Mouse (Mus musculus) T-helper 2 cell (primary cell): ENCODE results near the gene Rusc1.

Experiments used
- in situ Hi-C: fragments of 300-600 bp; cut with MboI, MseI; formaldehyde crosslinking; loops from one replicate; pipeline ENCODE4 v1.15.1; 2025; ENCODE audit warnings: high pct_unique_total_duplicates

The Rusc1 gene

DNA sequence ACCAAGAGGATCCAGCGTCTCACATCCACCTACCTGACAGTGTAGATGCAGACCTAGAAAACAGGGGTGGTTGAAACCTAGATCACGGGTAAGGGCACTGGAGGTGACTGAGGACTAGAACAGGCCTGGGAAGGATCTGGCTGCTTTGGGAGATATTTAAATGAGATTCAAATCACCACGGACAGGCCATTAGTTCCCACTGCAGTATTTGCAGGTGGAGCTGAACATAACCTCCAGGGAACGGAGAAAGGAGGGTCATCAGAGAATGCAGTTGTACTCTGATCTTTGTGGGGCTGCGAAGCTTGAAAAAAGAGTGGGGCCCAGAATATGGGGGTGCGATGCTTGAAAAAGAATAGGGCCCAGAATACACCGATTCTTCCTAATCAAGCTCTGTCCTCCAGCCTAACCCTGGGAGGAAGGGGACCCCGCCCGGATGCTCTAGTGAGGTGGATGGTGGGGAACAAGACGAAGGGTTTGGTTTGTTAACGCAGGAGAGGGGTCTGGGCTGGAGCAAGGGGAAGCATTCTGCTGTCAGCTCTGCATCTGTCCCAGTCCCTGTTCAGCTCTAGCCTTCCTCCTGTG, 511 bp downstream of the Rusc1 start:
- in situ Hi-C loops, result loop anchor here (5.0 kb wide), 1 partner anchor 60 kb away; no protein-coding TSS in a partner anchor

DNA sequence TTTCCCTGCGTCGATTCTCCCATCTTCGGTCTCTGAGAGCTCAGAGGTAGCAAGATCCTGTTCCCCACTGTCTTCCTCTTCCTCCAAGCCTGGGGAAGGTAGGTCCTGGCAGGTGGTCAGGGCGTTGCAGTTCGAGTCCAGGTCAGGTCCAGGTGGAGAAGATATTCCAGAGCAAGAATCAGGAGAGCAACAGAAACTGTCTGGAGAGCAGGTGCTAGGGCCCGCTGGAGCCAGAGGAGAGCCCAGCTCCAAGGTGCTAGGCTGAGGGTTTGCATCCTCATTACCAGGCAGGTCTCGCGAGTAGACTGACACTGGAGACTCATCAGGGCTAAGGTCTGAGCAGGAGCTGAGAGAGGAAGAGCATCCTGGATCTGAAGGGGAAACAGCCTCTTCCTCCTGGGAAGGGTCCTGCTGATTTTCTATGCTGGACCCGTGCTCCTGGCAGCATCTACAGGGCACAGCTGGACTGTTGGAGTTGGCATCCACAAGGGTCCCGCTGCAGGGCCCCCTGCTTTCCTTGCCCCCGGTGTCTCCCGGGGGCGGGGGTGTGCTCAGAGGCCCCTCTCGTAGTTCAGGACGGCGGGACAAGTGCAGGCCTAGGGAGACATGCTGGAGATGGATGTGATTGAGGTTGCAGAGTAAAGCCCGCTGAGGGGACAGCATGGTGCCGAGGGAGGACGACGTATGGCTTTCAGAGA, 1.2 kb downstream of the Rusc1 start:
- in situ Hi-C loops, result loop anchor here (5.0 kb wide), 1 partner anchor 60 kb away; no protein-coding TSS in a partner anchor

DNA sequence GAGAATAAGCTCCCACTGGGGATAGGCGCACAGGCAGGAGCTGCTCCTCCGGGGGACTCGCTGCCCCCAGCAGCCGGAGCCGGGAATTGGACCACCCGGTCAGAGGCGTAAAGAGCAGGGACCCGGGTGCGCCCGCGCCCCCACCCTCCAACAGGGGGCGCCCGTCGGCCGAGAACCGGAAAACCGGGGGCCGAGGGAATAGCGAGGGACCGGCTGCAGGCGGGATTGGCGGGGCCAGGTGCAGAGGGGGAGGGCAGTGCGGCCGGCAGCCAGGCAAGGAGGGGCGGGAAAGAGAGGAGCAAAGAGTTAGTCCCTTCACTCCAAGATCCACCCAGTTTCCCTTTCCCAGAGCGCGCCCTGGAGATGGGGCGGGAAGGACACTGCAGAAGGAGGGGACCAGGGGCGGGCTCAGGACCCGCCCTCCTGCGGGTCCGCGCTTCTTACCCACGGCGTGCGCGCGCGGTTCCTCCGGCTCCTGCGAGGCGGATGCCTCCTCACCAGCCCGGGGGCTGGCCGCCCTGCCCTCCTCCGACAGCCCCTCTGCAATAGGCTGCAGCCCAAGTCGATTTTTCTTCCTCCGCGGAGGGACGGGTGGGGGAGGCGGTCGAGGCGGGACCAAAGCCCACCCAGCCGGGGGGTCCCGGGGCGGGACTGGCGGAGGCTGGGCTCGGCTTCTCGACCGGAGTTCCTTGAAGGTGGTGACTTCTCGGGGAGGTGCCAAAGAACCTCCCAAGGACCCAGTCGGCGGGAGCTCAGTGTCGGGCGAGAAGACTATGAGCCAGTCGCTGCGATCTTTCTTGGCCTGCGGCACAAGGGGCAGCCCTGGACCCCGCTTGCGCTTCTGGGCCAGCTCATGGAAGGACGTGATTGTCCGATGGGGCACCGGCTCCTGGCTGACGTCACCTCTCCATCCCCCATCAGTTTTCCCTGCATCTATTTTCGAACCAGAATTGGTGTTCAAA, 2.1 kb downstream of the Rusc1 start:
- in situ Hi-C loops, result loop anchor here (5.0 kb wide), 1 partner anchor 61 kb away; no protein-coding TSS in a partner anchor

DNA sequence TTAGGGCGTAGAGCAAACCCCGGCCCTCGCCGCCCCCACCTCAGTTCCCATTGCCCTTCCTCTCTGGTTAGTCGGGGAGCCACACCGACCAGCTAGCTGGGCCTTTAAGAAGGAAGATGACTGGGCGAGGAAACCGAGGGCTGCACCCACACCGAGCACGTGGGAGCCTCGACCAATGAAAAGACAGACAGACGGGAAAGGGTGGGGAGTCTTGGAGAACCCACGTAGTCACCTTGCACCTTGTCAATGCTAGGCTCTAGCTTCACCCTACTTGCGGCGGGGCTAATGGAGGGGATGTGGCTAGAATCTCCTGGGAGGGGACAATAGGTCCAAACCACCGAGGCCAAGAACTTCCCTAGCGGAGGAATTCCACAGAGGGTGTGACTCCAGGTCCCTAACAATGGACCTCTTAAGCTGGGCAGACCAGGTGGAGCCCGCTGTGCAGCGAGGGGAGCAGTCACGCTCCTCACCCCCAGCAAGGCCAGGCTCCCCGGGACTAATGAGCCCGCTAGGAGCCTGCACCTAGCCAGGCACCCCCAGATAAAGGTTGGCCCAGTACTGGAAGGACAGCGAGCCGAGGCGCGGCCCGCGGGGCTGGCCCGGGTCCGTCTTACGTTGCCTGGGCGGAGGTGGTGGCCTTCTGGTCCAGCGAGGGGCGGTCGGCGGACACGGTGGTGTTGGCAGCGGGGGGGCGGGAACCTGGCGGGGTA, 3.1 kb downstream of the Rusc1 start:
- in situ Hi-C loops, result loop anchor here (5.0 to 10.0 kb wide), 2 partner anchors 62 to 1155 kb away; partner anchors contain the start of genes Creb3l4 and Slc39a1

DNA sequence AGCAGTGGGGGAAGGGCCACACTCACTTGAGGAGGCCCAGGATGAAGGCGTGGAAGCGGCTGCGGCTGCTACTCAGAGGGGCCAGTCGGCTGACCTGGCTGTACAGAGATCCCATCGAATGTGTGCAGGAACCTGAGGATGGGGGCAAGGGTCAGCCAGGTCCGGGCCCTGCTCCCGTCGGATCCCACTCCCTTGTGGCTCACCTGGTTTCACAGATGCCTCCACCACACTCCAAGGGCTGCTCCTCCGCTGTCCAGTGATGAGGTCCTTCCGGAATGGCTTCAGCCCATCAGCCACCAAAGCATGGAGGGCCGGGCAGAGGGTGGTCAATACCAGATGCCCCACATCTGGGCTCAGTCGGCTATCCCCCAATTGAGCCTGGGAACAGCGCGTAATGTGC, 4.1 kb downstream of the Rusc1 start:
- in situ Hi-C loops, result loop anchor here (10.0 kb wide), 1 partner anchor 1156 kb away; the partner anchor contains the start of genes Creb3l4 and Slc39a1

DNA sequence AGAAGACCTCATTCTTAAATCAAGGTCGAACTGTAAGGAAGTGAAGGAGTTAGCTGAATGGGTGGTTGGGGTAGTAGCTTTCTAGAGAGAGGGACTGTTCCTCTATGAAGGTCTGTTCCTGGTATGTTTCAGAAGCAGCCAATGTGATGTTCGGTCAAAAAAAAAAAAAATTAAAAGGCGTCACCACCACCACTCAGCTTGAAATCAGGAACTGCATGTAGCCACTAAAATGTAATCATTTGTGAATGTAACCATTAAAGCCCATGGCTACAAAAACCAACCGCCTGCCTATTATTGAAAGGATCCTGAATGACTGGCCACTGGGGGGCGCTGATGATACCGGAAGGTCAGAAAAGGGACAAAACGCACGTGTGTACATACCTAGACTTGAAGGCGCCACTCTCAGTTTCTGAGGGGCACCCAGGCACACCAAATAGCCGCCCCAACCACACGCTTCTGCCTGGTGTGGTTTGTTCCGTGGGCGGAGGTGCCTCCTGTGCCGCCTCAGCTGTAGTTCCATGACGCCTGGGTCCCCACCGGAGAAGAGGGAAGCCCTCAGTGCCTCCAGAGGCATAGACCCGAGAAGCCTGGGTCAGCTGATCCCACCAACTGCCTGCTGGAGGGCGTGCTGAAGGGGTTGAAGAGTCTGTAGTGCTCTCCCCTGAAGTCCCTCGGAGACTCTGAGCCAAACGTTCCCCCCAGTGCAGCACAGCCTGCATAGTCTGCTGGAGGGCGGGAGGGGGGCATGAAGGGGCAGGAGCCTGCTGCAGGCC, 5.6 kb downstream of the Rusc1 start:
- in situ Hi-C loops, result loop anchor here (10.0 kb wide), 1 partner anchor 1157 kb away; the partner anchor contains the start of genes Creb3l4 and Slc39a1

DNA sequence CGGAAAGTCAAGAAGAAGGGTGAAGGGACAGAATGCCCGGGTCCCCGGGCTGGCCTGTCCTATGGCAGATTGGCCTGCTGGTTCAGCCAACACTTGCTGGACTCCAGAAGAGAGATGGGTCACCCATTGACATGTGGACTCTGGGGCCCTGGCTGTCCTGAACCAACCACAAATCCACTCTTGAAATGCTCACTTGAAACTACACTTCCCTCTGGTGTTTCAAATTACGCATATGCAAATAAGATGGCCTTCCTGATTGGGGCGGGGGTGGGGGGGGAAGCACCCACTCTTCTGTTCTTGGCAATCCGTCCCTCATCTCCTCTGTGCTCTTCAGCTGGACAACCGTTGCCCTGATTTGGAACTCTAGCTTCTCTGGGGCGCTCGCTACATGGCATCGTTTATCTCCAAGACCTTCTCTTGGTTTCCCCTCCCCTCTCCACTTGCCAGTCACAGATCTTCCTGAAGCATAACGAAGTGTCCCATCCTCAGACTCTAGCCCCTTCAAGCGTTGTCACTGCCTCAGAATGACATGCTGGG, 8.4 kb downstream of the Rusc1 start:
- in situ Hi-C loops, result loop anchor here (10.0 kb wide), 1 partner anchor 1160 kb away; the partner anchor contains the start of genes Creb3l4 and Slc39a1

DNA sequence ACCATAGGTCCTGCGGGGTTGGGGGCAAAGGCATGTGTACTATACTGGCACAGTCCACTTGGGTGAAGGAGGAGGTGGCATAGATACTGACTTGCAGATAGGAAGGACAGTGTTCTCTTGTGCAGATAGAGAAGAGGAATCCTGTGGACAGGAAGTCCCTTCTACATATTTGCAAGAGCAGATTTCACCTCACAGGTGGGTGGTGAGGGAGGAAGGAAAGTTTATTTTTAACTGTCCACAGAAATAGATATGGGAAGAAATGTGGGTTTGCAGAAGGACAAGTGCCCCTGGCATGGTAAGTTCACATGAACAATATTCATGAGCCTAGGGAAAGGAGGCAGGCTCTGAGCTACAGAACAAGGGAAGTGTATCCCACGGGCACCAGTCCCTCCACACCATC, 9.0 kb downstream of the Rusc1 start:
- in situ Hi-C loops, result loop anchor here (10.0 kb wide), 1 partner anchor 1161 kb away; the partner anchor contains the start of genes Creb3l4 and Slc39a1

DNA sequence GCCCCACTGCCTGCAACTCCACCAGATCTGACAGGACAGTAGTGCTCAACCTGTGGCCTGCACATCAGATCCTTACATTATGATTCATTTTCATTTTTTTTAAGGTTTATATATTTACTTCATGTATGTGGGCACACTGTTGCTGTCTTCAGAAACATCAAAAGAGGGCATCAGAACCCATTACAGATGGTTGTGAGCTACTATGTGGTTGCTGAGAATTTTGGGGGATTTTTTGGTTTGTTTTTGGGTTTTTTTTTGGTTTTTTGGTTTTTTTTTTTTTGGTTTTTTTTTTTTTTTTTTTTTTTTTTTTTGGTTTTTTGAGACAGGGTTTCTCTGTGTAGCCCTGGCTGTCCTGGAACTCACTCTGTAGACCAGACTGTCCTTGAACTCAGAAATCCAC, 10.8 kb downstream of the Rusc1 start:
- in situ Hi-C loops, result loop anchor here (10.0 kb wide), 1 partner anchor 1163 kb away; the partner anchor contains the start of genes Creb3l4 and Slc39a1

DNA sequence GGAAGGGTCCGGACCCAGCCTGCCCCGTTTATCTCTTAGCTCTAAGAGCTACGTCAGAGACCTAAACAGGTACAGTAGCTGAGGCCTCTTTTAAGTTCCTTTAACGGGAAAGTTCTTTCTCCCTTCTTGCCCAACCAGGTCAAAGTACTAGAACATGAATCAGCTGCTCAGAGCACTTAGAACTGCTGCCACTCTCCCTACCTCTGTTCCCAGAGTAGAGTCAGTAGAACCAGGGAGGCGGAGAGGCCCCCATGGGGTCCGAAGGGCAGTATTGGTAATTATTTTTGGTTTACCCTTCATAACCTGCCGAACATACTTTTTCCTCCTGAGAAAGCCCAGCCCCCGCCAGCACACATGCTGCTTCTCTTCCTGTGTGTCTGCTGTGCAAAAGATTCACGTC, 15.7 kb downstream of the Rusc1 start:
- in situ Hi-C loops, result no loop called here

DNA sequence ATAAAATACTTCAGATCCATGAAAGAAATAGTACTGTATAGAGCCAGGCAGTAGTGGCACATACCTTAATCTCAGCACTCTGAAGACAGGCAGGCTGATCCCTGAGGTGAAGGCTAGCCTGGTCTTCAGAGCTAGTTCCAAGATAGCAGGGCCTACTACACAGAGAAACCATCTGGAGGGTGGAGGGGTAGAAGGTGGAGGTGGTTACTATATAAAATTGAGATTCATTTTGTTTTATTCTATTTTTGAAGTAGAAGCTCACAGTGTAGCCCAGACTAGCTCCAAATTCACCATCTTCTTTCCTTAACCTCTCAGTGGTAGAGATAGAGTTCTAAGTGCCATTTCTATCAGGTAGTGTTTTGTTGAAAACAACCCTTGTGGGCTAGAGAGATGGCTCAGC, 25.8 kb downstream of the Rusc1 start:
- in situ Hi-C loops, result loop anchor here (25.0 kb wide), 2 partner anchors 705 to 970 kb away; partner anchors contain the start of genes Bglap3 and Paqr6

DNA sequence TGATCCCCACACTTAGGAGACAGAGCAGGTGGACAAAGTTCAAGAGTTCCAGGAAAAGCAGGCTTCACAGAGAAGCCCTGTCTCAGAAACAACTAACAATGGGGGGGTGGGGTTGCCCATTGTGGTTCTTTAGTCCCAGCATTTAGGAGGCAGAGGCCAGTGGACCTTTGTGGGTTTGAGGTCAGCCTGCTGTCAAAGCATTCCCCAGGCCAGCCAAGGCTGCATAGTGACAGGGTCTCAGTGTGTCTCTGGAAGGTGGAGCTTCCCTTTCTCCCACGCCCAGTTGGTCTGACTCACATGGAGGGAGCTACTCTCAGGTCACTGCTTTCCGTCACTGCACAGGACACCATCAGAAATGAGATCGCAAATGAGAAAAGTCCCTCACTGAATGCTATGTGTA, 31.4 kb downstream of the Rusc1 start:
- in situ Hi-C loops, result loop anchor here (25.0 kb wide), 2 partner anchors 699 to 976 kb away; partner anchors contain the start of genes Bglap3 and Paqr6

DNA sequence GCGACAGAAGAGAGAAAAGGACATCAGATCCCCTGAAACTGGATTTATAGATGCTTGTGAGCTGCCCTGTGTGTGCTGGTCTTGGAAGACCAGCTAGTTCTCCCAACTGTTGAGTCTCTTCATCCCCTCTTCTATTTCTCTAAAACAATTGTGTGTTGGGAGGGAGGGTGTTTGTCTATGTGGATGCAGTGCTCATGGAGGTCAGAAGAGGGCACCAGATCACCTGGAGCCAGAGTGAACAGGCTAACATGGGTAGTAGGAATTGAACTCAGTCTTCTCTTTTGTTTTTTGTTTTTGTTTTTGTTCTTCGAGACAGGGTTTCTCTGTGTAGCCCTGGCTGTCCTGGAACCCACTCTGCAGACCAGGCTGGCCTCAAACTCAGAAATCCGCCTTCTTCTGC, 34.3 kb downstream of the Rusc1 start:
- in situ Hi-C loops, result loop anchor here (25.0 kb wide), 2 partner anchors 696 to 979 kb away; partner anchors contain the start of genes Bglap3 and Paqr6

DNA sequence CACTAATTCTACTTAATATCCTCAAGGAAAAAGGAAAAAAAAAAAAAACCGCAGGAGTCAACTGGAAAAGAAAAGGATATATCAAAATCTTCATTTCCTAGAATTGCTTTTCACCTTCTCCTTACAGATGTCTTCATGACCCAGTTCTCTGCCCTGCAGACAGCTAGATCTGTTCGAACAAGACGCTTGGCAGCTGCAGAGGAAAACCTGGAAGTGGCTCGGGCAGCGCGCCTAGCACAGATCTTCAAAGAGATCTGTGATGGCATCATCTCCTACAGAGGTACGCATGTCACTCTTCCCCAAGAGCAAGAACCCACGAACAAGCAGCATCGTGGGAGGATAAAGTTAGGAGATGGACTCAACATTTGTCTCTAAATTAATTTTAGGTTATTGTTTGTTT, 34.8 kb downstream of the Rusc1 start:
- in situ Hi-C loops, result loop anchor here (25.0 kb wide), 2 partner anchors 696 to 979 kb away; partner anchors contain the start of genes Bglap3 and Paqr6

DNA sequence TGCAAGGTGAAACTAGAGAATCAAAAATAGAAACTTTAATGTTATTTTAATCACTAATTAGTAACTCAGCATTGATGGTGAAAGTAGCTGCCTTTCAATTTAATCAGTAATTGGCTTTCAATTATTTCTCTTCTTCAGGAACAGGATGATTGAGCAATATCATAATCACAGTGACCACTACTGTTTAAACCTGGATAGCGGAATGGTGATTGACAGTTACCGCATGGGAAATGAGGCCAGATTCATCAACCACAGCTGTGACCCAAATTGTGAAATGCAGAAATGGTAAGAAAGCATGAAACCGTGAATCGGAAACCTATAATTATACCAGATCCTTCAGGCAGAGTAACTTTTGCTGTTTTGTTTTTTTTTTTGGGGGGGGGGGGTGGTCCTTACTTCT, 49.8 kb downstream of the Rusc1 start:
- in situ Hi-C loops, result no loop called here
